Mouse (Mus musculus): Measurements from ENCODE around the gene Med23.

Med23 gene

DNA sequence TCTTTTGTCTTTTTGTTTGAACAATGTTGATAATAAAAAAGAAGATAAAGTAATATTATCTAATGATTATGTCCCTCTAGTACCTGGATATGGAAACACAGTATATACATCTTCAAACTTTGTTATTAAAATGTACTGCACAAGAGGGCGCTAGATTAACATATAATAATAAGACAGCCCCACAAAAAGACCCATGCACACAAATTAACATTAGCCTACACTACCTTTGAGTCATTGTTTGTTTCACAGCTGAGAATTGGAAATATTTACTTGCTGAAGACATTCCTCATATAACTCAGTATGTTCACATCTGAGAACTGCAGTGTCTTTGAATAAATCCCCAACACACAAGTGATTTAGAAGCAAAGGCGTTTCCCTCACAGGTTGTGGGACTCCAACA lies 91.3 kb downstream of the Med23 start:
- DNase-seq (ENCODE audit: low spot score in 2 of 2) = no peak

DNA sequence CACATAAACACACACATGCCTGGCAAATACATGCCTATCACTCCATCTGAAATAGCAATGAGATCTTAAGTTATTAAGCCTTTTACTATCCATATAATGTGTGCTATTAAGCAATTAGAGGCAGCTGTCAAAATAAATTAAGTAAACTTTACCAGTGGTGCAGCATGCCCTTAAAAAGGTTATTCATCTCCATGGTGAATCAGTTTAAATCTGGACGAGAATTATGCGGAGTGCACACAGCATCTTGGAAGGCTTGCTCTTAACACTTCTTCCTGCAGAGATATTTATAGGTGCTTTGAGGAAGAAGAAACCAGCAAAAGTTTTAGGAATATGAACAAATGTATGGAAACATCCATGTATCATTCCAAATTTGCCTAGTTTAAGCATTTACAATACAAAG lies 92.1 kb downstream of the Med23 start:
- no peak for DNase-seq (ENCODE audit: low spot score in 2 of 2)

Measured in natural killer cell, adult 2 months (primary cell).